Mouse (Mus musculus): ENCODE data around the gene Tmc4.

Gene Tmc4

DNA sequence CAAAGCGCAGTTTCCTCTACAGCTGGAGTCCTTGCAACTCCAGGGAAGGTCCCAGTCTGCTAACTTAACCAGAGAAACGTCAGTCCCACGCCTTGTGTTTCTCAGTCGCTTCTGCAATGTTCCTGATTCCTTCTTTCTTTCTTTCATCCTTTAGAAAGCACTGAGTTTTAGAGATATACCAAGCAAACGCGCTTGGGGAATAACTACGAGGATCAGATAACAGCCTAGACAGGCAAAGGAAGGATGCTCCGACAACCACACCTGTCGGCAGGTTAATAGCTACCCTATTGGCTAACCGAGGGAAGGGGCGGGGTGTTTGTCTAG lies 33.0 kb downstream of the Tmc4 start:
- DNase-seq (ENCODE audit: low read depth, low spot score): no peak

- DNase-seq (ENCODE audit: low read depth, low spot score): no peak
Observed at GRCm38 (mm10) chr7:3643843-3644242, 33.5 kb downstream of the Tmc4 start.

DNA sequence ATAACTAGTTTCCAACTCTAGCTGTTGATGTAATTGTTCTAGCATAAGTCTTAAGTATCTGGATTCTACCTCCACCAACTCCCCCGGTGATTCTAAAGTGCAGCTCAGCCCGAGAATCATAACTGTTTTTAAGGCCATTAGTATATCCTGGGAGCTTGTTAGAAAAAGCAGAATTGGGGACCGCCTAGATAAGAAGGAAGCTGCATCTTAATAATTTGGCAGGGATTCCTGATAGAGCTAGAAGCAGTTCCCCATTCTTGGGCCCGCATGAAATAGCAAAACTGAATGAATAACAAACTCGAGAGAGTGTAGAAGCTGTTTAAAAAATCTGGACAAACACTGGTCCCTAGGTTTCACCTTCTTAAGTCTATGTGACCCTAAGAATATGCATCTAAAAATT lies 33.9 kb downstream of the Tmc4 start:
- no peak for DNase-seq (ENCODE audit: low read depth, low spot score)

DNA sequence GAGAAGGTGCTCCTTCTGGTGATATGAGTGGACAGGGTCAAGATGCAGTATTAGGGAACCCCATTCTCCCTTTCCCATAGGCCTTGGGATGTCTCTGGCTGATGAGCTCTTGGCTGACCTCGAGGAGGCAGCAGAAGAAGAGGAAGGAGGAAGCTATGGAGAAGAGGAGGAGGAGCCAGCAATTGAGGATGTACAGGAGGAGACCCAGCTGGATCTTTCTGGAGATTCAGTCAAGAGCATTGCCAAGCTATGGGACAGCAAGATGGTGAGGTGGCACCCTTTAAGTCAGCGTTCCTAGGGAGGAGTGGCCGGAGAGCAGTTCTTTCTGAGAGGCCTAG lies 46.9 kb downstream of the Tmc4 start:
- DNase-seq (ENCODE audit: low read depth, low spot score): no peak

GRCm38 (mm10) chr7:3629543-3630477 lies 47.5 kb downstream of the Tmc4 start, which contains the start of the genes Tfpt and Prpf31:
Tfpt (minus strand) TSS chr7:3629929.
Prpf31 (plus strand) TSS chr7:3629985.
- DNase-seq (ENCODE audit: low read depth, low spot score): peak; percentile 88

DNA sequence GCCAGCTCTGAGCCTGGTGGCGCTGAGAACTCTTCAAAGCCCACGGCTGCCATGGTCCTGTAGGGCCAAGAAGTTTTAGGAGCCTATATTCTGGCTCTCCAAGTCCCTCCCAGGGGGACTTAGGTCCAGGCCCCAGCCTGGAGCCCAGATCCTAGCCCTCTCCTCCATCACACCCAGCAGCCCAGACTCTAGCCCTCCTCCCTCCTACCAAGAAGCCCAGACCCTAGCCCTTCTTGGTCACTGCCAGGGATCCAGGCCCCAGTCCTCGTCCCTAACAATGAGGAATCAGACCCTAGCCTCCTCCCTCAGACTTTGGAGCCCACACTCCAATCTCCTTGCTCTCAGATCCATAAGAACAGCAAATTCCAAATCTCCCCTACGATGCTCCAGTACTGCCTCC lies 48.3 kb downstream of the Tmc4 start:
- no peak for DNase-seq (ENCODE audit: low read depth, low spot score)

GRCm38 (mm10) chr7:3617242-3617995 lies 59.9 kb downstream of the Tmc4 start, which contains the start of gene Ndufa3:
Ndufa3 (plus strand) TSS chr7:3617373.
- peak; percentile 86 for DNase-seq (ENCODE audit: low read depth, low spot score)

DNA sequence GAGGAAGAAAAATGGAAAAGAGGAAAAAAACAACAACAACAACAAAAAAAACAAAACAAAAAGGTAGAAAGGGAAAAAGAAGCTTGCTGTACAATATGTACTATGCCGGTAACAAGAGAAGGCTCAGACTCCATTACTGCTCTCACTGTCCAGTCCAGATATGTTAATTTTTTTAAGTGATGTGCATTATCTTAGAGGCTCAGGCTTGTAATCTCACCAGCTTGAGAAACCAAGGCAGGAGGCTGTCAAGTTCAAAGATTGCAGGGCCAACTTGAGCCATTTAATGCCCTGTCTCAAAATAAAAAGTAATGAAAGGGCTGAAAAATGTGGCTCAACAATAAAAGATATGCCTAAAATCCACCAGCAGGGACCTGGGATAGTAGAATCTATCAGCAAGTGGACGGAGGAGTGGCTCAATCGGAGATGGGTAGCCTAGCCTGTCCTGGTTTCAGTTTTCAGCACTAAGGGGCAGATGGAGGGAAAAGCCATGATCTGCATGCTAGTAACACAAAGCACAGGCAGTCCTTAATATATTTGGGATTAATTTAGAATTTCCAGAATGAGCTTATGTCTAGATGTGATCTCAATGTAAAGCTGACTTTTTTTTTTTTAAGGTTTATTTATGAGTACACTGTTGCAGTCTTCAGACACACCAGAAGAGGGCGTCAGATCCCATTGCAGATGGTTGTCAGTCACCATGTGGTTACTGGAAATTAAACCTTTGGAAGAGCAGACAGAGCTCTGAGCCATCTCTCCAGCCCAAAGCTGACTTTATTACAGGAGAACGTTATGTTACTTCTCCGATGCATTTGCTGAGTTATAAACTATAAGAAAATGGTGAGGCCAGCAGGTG lies 60.7 kb downstream of the Tmc4 start:
- no peak for DNase-seq (ENCODE audit: low read depth, low spot score)

DNA sequence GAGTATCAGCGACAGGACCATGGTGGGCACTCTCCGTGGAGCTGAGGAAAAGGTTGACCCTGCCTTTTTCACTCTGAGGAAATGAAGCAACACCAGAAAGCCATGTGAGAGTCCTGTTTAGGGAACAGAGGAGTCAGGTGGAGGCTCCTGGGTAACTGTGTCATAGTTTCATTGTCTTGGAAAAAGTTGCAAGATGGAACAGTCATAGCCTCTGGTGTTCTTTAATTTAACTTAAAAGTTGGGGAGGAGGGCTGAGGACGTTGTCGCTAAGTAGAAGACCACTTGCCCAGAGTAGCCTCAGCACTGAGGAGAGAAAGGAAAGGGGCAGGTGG lies 61.3 kb downstream of the Tmc4 start, which contains the start of gene Oscar:
Gene Oscar (minus strand): TSS at position 101 of the 332 bp plus-strand sequence.
- DNase-seq (ENCODE audit: low read depth, low spot score): no peak
